Mouse (Mus musculus) urinary bladder, postnatal 0 days (tissue): ENCODE data around the gene Arxes1. TPM values are rescaled to one million over a fixed set of nuclear protein-coding genes. Genes with fewer than 3 reads are reported as not detected.

Experiments used
- polyA plus RNA-seq: library from polyadenylated mRNA; unstranded; fragments of >200 nt; fragmentation: Nextera tagmentation; extraction: Ambion mirVana; gene quantifications from 2 replicates; pipeline ENCODE4 v1.2.1, GENCODE M21; 2015

The Arxes1 gene
- polyA plus RNA-seq: 13.2 and 17.6 TPM in 2 replicates

GRCm38 (mm10) chrX:136032799-136033763 is at the start of gene Arxes1:
Gene Arxes1 (plus strand): TSS chrX:136033367.

GRCm38 (mm10) chrX:135993664-135994119 is 39.5 kb upstream of the Arxes1 start, which contains the start of gene Arxes2:
Gene Arxes2 (plus strand): TSS chrX:135993824.

GRCm38 (mm10) chrX:136068020-136068419 is 34.9 kb downstream of the Arxes1 start, which contains the start of gene Bex2:
Gene Bex2 (minus strand): TSS chrX:136068236.

Other genes starting within 250 kb of the Arxes1 start
- gene Bhlhb9, start 235.8 kb upstream of the Arxes1 start, polyA plus RNA-seq: 19.4 and 24.6 TPM in 2 replicates
- gene Gprasp2, start 194.3 kb upstream of the Arxes1 start, polyA plus RNA-seq: 2.5 and 3.8 TPM in 2 replicates
- 35.2 and 48.2 TPM in 2 replicates for gene Arxes2, start 39.5 kb upstream of the Arxes1 start, polyA plus RNA-seq
- 5.6 and 6.0 TPM in 2 replicates for gene Bex2, start 34.9 kb downstream of the Arxes1 start, polyA plus RNA-seq
- gene Nxf3, start 51.9 kb downstream of the Arxes1 start, polyA plus RNA-seq: 0.05 and 0.11 TPM in 2 replicates
- gene Bex4, start 105.6 kb downstream of the Arxes1 start, polyA plus RNA-seq: 15.6 and 23.3 TPM in 2 replicates
- 109 and 150 TPM in 2 replicates for gene Tceal8, start 139.0 kb downstream of the Arxes1 start, polyA plus RNA-seq
- 3.3 and 3.8 TPM in 2 replicates for gene Tceal5, start 170.5 kb downstream of the Arxes1 start, polyA plus RNA-seq
- gene Tceal7, start 181.4 kb downstream of the Arxes1 start, polyA plus RNA-seq: 0.13 and 0.17 TPM in 2 replicates
- 9.6 and 14.0 TPM in 2 replicates for gene Bex1, start 182.1 kb downstream of the Arxes1 start, polyA plus RNA-seq
- 311 and 374 TPM in 2 replicates for gene Tceal9, start 211.7 kb downstream of the Arxes1 start, polyA plus RNA-seq
- 180 and 207 TPM in 2 replicates for gene Bex3, start 236.9 kb downstream of the Arxes1 start, polyA plus RNA-seq